Mouse (Mus musculus) E14TG2a.4 (cell line): ENCODE measurements around the gene Abcd3.

ENCODE experiments used
- CTCF ChIP-seq: conservative IDR thresholded peaks from 2 replicates; pipeline ENCODE4 v1.5.1; 2014; ENCODE audit warnings: low read length
- POU5F1 ChIP-seq: IDR thresholded peaks from 2 replicates; pipeline ENCODE4 v1.6.1; 2014; ENCODE audit warnings: low read length, borderline replicate concordance

DNA sequence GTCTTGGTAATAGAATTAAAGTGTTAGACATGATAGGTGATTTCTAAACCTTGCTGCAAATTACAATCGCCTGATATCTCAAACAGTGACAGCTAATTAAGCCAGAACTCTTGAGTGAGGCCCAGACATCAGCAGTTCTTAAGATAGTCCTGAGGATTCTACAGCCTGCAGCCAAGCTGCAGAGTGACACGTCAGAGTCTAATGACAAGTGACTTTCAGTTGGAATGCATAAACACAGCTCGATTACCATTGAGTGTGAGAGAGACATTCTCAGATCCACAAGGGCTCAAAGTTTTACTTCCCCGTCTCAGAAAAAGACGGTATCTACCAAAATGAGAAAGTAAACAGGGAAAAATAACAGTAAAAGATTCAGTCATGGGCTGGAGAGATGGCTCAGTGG, 25.3 kb downstream of the Abcd3 start:
- no peak for TF ChIP-seq CTCF
- no peak for TF ChIP-seq POU5F1
